Mouse (Mus musculus): Measurements from ENCODE around the gene Igf1r. TPM values are rescaled to one million over a fixed set of nuclear protein-coding genes. Genes with fewer than 3 reads are reported as not detected.

The Igf1r gene
- polyA plus RNA-seq, 2 experiments from 2014 or later = 20.0 to 30.4 TPM

DNA sequence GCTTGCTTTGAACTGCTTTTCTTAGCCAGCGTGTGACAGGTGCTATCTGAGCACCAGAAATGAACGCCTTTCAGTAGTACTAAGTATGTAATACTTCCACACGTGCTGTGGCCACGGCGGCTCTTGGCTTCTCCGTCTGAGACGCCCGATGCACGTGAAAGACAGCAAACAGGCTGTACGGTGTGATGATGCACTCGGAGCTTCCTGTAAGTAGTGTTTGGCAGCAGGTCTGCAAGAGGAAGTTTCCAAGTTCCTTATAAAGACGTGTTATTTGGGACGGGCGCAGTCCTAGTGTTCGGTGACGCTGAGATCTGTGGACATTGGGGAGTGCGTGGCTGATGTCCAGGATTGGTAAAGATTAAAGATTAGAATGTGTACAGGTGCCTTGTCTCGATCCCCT, 5.4 kb downstream of the Igf1r start:
- ATAC-seq = peak; percentile 47

DNA sequence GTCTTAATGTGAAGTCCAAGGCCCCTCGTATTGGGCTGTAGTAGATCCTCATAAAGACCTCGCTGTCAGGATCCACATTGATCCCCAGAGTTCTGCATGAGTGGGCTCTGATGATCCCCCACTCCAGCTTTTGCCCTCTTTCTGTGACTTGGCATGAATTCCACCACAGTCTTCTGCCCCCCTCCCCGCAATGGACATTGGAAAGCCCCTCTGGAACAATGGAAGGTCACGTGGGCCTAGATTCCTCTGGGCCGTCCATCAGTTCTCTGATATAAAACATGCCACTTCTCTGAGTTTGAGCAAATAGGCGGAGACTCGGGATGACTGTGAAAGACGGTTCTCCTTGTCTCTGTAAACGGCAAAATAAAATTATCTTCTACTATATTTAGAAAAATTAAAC, 8.1 kb downstream of the Igf1r start:
- ATAC-seq = no peak

DNA sequence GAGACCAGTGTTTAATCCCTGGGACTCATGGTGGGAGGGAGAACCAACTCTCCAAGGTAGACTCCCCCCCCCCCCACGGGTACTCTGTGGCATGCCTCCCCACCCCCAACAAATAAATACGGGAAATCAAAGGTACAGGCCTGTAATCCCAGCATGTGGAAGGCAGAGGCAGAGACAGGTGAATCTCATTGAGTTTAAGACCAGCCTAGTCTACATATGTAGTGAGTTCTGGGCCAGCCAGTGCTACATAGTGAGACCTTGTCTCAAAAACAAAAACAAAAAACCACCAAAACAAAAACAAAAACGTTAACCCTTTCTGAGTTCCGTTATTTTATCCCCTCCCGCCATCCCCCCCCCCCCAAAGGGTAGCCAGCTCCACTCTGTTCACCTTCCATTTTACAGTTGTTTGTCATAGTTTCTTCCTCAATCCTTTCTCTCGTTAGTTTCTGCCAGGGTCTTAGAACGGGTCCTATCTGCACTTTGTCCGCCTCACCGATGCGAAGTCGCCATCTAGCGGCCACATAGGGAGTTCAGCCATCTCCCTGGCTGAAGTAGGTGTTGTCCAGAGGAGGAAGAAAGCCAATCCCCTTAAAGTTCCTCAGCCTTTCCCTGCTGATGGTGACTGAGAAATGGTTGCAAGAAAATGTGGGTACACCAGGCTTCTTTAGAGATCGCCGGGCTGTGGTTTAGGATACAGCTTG, 9.1 kb downstream of the Igf1r start:
- ATAC-seq = peak; percentile 54

DNA sequence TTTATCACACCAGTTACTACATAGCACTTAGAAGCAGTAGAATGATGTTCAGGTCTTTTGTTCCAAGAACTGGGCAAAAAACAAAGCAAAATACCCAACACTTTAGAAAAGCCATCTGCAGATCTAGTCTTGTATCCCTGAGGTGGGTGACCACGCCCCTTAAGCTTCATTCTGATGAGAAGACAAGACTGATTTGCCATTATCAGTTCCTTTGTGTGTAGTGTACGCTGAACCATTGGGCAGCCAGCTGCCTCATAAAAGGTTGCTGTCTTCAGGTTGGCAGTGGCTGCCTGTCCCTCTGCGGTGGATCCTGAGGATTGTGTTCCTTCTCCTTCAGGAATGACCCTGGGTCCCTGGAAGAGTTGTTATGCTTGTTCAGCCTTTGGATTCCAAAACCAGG, 11.1 kb downstream of the Igf1r start:
- no peak for ATAC-seq

DNA sequence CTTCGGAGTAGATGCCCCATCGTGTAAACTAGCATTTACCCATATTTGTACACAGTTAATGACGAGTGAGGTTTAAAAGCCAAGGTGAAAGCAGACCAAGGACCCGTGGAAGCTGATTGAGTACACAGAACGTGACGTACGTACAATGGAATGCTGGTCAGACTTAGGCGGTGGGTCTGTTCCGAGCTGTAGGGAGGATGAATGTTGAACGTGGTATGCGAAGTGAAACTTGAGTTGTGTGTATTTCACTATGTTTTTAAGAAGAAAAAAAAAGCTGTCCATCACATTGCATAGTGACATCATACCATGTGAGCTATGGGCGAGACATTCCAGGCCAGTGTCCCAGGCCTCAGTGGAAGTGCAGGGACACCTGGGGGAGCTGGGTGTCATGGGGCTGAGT, 15.8 kb downstream of the Igf1r start:
- no peak for ATAC-seq

DNA sequence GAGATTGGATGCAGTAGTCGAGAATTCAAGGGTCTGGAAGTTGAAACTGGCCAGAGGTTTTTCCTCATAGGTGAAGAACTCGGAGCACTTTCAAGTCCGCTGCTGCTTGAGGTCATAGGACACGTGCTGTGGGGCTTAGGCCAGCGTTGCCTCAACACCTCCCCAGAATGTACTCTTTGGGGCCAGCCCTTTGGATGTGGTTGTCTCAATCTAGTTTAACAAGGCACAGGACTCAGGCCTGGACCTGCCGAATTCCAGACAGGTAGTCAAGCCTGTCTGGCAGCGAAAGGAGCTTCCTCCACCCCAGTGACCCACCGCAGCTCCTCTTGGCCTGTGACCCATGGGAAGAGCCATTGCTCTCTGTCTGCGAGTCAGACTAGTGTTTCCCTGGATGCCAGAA, 16.4 kb downstream of the Igf1r start:
- no peak for ATAC-seq

DNA sequence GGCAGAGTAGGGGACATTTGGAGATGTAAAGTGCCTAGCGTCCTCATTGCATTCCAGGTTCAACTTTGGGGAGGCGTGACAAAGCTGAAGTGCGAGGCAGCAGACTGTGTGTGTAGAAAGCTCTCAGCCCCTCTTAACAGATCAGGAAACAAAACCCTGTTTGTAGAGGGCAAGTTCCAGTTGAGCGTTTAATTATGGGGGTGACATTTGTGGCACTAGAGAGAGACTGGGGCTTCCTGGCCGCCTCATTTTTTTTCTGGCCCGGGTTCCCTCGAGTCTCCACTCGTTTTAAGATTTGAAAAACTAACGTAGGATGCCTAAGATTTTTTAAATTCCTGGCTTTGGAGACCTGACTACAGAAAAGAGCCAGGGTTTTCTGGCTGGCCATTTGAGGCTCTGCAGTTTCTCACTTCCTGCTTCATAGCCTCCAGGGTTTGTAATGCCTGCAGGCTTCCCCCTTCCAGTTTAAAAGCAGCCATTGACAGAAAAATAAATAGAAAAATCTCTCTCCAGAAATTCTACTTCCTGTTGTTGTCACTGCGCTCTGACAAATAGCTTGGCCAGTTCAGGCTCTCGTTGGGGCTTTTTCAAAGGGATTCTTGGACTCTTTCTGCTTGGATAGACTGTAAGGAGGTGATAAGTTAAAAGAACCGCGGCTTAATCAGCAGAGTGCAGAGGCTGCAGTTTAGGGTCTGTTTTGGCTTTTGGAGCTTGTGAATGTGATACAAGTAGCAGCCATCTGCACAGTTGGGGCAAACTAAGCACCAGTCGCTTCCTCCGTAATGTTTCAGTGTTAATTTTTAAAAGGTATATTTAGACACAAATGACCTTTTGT, 20.8 kb downstream of the Igf1r start:
- no peak for ATAC-seq

DNA sequence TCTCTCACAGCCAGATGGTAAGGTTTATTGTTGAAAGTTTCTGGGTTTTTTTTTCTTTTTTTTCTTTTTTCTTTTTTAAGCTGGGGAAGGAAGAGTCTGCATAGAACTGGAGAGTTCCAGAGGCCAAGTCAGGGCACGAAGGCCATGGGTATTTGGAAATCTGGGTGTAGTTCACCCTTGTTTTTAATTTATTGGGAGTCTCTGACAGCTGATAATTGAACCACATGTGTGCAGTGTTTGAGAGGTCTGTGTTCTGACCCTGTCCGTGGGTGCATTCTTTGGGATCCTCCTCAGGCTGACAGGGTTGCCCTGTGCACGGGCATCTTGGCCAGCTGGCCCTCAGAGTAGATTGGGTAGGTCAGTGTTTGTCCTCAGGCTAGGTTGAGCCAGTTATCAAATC, 29.3 kb downstream of the Igf1r start:
- no peak for ATAC-seq

DNA sequence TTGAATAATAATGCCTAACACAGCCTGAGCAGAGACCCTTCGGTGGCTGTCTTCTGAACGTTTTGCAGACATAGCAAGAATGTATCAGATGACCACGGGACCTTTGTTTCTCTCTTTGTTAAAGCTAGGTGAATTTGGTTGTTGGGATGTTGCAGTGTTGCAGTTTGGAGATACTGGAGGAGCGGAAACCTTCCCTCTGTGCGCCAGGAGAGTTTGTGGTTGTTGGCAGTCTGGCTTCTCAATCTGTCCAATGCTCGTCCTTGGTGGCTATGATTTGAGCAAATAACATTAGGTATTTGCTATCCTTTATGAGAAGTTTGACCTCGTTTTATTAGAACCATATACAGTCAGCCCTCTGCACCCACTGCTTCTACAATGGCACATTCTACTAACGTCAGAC, 30.2 kb downstream of the Igf1r start:
- no peak for ATAC-seq

DNA sequence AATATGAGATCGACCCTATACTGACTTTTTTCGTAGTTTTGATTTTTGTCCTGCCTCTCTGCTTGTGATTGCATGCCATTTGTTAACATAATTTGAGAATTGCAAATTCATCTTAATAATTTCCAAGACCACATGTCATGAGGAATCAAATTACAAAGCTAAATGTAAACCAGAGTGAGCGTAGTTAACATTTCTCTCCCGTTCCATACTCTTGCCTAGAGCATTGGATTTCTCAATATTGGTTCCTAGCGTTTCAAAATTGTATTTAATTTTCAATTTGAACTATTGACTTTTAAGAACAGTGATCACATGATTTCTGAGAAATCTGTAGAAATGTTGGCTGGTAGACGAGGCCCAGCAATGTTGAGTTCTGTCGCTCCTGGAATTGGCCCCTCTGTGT, 30.8 kb downstream of the Igf1r start:
- ATAC-seq = no peak

DNA sequence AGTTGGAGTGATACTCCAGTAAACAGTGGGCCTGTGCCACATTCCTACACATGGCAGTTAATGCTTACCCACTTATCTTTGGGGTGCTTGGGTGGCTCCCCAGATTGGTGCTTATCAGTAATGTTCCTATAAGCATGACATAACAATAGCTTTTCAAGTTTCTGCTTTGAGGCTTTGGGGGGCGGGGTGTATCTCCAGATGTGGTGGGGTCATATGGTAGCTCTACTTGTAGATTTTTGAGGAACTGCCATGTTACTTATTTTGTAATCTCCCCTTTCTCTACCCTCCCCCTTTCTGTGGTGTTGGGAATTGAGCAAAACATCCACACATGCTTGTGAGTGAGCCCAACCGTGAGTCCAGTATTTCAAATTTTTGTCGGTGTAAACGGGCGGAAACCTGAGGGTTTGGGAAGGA, 32.4 kb downstream of the Igf1r start:
- no peak for ATAC-seq

DNA sequence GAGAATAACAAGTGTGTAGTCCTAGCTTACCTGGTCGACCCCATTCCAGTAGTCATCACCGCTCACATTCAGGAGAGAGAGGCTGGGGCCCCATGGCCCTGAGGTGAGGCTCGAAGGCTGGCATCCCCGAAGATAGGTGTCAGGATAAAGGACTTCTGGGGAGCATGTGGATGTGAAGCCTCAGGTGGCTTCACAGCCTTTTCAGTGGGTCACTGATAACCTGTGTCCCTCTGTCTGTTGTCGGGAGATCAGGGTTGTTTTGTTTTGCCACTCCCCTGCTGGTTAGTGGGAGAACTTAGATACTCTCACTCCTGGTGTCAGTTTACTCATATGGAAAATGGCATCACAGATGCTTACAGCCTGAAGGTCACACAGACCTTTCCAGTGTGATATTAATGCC, 32.9 kb downstream of the Igf1r start:
- no peak for ATAC-seq

DNA sequence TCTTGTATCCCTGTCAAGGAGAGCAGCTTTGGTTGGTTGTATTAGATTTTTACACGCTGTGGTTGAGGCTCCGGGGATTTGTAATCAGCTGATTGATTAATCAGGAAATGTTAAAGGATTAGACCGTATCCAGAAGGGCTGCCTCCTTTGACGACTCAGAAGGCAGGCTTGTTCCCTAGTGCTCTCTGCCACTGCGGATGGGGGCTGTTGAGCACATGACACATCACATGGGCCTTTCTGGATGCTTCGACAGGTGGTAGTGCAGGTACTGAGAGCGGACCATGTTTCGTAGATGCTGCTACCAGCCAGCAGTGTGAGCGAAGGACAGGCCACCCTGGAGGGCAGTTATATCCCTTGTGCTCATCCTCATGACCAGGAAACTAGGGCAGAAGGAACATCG, 33.6 kb downstream of the Igf1r start:
- ATAC-seq = no peak

DNA sequence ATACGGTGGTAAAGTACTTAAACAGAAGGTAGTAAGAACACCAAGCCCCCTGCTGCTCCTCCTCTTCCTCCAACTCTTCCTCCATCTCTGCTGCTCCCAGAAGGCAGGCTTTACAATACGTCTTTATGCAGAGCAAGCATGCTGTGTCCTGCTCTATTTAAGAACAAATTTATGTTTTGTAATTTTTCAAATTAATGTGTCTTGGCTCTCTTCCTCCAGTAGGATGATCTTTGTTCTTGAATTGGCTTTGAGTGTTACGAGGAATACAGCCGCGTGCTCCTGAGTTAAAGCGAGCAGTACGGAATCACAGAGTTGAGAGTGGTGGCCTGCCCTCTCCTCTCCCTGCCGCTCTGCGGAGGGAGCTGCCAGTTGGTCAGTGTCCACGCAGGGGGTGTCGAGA, 34.2 kb downstream of the Igf1r start:
- no peak for ATAC-seq

DNA sequence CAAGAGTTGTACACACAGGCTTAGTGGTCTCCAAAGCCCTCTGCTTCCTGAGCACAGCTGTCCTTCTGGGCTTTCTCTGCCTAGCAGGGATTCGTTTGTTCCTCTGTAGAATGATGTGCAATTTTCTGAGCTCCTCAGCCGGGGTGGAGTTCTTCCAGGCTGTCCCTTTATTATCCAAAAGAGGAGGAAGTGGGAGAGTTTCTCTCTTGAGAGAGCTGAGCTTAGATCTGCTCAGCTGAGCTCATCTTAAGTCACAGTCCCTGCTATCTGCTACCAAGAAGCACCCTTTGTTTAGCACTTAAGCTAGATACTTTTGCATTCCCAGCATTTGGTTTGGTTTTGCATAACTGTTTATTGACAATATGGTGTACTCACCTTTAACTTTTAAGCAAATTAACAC, 36.7 kb downstream of the Igf1r start:
- no peak for ATAC-seq

DNA sequence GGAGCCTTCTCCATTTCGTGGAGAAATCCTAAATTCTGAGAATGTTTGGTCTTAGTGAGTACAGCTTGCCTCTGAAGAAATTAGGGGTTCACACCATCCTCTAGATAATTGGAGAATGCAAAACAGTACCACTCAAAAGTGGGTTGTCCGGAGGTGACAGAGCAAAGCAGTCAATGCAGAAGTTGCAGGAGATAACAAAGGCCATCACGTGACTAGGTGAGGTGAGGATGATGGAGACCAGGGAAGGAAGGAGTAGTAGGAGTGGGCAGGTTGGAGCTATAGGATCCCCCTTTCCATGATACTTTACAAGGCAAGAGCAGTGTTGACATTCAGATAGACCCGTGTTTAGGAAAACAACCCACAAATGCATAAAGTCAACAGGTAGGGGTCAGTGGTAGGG, 41.0 kb downstream of the Igf1r start:
- no peak for ATAC-seq

DNA sequence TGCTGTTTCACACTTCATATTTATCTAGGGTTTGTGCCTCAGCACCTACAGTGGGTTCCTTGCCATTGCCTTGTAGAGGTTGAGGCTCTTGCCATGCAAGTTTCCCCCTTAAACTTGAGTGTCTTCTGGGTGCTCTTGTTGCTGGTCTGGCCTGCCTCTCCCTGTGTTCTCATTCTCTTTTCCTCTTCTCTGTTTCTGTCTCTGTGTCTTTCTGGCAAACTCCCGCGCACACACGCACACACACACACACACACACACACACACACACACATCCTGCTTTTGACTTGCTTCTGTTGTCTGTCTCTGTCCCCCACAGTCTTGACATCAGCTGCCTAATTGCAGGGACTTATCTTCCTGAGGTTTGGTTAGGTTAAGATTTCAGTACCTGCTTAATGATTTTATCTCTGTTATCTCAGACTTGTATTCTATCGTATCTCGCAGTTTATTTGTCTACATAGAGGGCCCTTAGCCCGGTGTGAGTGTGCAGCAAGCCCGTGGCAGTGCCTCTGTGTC, 41.8 kb downstream of the Igf1r start:
- peak; percentile 32 for ATAC-seq

DNA sequence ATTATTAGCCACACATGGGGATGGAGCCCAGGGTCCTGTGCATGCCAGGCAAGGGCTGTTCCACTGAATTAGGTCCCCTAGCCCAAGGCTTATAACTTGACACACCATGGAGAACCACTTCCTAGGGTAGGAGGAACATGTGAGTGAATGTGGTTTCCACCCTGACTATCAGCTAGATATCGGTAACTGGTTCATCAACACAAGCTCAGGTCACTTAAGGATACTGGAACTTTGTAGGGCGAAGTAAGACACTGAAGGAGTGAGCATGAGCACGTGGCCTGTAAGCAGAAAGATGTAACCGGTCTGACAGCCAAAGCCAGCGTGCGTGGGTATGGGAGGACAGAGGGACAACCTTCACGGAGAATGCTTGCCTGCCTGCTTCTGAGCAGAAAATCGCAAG, 42.6 kb downstream of the Igf1r start:
- no peak for ATAC-seq

DNA sequence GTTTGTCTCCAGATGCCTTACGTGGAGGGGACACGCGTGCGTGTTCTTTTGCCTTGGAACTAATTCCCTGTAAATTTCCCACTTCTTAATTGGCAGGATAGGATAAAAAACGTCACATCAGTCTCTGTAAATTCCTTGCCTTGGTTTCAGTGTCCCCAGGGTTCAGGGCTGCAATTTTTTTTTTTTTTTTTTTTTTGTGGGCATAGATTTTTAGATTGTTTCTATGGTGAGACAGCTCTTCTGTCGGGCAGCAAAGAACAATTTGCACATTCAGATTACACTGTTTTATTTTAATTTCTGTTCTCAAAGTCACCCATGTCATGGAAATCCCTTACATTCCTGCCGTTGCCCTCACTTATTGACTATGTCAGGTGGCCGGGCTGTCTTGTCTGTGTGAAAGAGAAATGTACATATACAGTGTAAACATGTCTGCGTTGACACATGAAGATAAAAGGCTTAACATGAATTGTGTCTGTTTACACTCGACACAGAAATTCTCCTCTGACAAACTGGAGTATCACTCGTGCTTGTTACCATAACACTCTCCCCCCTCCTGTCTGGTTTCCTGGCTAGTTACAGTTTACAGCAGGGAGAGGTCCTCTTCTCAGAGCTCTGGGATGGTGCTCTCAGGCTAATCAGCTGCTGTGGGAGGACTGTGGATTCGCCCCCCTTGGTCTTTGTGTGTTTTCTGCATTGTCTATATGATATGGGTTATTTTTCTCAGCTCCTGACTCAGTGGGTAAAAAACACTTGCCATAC, 43.8 kb downstream of the Igf1r start:
- no peak for ATAC-seq

DNA sequence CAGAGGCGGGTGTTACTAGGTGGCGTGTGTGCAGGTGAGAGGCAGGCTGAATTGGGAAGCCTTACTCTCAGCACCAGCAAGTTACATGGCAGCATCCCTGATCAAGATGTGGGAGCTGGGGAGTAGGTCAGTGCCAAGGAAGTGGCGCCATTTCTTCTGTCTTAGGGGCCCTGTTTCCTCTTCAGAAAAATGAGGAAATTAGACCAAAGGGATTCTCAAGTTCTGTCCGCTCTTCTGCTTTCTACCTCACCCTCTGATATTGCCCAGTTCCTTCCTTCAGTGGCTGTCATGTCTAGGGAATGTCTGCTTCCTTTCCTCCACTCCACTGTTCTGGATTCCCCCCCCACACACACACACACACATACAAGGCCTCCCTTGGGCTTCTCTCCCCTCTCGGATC, 48.6 kb downstream of the Igf1r start:
- no peak for ATAC-seq

DNA sequence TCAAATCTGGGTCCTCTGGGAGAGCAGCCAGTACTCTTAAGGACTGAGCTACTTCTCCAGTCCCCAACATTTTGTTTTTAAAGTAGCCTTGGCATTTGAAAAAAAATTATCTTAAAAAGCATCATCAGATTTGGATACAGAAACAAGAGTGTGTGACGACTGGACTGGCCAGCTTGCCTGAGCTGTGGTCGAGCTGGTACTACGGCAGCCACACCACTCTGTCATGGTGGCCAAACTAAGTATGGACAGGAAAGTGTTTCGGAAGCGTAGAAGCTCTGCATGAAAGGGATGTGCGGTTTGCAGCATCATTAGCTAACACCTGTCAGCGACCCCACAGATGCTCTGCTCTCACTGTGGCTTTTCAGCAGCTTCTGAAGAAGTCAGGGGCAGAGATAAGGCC, 53.4 kb downstream of the Igf1r start:
- no peak for ATAC-seq

DNA sequence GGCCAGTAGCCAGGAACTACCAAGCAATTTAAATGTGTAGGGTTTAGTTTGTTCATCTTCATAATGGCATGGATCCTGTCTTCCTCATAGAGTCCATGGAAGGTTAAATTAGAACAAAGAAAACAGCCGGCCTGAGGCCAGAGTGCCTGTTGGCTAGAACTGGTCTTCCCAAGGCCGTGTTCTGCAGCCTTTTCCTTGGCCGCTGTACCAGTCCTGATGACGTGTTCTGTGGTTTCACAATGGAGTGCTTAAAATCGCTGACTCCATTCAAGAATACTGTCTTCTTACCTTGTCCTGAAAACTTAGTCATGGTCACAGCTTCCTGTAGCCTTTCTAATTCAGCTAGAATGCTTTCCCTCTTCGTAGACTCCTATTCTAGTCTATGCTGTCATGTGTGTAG, 53.9 kb downstream of the Igf1r start:
- ATAC-seq = no peak

DNA sequence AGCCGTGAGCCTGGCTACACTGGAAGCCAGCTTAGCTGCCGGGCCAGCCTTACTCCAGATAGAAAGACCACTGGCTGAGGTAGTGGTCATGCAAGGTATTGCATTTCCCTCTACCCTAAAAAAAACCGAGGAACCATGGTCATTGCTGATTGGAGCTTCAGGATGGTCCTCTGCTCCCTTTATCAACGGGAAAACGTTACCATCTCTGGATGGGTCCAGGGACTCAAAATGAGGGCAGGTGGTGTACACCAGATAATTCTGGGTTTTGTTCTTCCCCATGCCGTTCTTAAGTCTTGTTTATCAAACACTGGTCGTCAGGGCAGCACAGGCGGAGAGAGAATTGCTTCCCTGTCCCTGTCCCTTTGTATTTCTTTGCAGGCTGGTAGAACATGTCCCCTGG, 57.0 kb downstream of the Igf1r start:
- ATAC-seq = no peak

DNA sequence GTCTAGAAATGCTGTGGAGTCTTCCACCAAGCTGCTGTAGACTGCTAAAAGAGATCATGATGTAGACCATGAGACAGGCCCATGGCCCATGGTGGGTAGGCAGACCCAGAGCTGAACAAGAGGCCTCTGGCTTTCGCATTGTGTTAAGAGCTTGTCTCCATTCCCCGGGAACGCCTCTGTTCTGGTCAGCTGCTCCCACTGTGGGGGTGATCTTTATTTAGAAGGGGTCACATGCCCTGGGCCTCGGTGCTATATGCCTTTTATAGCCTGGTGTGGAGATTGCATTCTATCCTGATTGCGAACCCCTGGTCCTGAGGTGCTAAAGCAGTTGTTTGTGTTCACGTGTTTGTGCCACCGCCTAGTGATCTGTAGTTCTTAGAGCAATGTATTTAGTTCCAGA, 57.5 kb downstream of the Igf1r start:
- no peak for ATAC-seq
